Mouse (Mus musculus) midbrain, embryonic 12.5 days (tissue): ENCODE measurements at regions not wholly inside any gene's neighbourhood (a gene's known extent, or its start where the extent isn't known, plus 50 kb on each side); places are given as distances from the start of the nearest gene placed in this dataset.

Source experiments
- ATAC-seq: fragments of 200-750 bp; cut with Nextera tagmentation; 2 replicates; pipeline ENCODE4 v1.8.0; 2017; ENCODE audit warnings: low read depth, moderate TSS enrichment, moderate library complexity; ENCODE audit not compliant: low FRiP score
- H3K27ac ChIP-seq: fragments of 300-500 bp; sonication (generic); replicated peaks from 2 replicates; pipeline ENCODE4 v1.5.1; 2016; ENCODE audit warnings: mild to moderate bottlenecking
- H3K27me3 ChIP-seq: fragments of 300-500 bp; sonication (generic); 2 replicates; pipeline ENCODE4 v1.6.1; 2016; ENCODE audit warnings: mild to moderate bottlenecking
- H3K36me3 ChIP-seq: fragments of 300-500 bp; sonication (generic); 2 replicates; pipeline ENCODE4 v1.6.1; 2016
- H3K4me1 ChIP-seq: fragments of 300-500 bp; sonication (generic); 2 replicates; pipeline ENCODE4 v1.6.1; 2016
- H3K4me2 ChIP-seq: fragments of 300-500 bp; sonication (generic); replicated peaks from 2 replicates; pipeline ENCODE4 v1.6.1; 2016; ENCODE audit warnings: mild to moderate bottlenecking, moderate library complexity
- H3K4me3 ChIP-seq: fragments of 300-500 bp; sonication (generic); 2 replicates; pipeline ENCODE4 v1.5.1; 2016; ENCODE audit warnings: mild to moderate bottlenecking
- H3K9ac ChIP-seq: fragments of 300-500 bp; sonication (generic); replicated peaks from 2 replicates; pipeline ENCODE4 v1.6.1; 2016; ENCODE audit warnings: mild to moderate bottlenecking, moderate library complexity
- H3K9me3 ChIP-seq: fragments of 300-500 bp; sonication (generic); 2 replicates; pipeline ENCODE4 v1.6.1; 2016; ENCODE audit warnings: mild to moderate bottlenecking
- WGBS: fragments of 180-500 bp; shearing (Covaris S2); methylation state at CpG from one replicate; pipeline ENCODE4 v1.1.7; 2016; 5-methylcytosine and 5-hydroxymethylcytosine counted together

DNA sequence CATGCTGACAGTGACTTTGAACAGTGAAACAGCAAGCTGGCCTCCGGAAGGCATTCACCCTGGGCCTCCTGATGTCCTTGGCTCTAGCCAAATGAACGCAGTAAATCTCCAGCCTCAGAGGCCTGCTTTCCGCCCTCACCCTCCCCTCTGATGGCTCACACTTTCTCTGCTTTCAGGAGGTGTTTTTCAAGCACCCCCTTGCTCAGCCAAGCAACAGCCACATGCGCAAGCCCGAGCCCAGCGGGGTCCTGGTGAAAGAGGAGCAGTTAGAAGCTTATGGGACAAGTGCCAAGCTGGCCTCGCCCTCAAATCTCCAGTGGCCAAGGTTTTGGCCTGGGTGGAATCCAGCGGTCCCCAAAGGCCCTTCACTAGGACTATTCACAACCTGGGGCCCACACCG is 109.6 kb upstream of the Zbtb40 start:
- Histone ChIP-seq H3K4me2 (no peak overlapping the region), H3K36me3 (no peaks in the 10 kb centered on the region), H3K9me3 (no peaks in the 10 kb centered on the region), H3K27ac (no peak overlapping the region), H3K4me3 (no peak overlapping the region), H3K9ac (no peak overlapping the region), H3K27me3 (peaks cover 10% of the 10 kb centered on the region), H3K4me1 (no peaks in the 10 kb centered on the region)
- no peak for ATAC-seq
- WGBS = 79% methylated on average over 9 of the region's 9 CpGs

DNA sequence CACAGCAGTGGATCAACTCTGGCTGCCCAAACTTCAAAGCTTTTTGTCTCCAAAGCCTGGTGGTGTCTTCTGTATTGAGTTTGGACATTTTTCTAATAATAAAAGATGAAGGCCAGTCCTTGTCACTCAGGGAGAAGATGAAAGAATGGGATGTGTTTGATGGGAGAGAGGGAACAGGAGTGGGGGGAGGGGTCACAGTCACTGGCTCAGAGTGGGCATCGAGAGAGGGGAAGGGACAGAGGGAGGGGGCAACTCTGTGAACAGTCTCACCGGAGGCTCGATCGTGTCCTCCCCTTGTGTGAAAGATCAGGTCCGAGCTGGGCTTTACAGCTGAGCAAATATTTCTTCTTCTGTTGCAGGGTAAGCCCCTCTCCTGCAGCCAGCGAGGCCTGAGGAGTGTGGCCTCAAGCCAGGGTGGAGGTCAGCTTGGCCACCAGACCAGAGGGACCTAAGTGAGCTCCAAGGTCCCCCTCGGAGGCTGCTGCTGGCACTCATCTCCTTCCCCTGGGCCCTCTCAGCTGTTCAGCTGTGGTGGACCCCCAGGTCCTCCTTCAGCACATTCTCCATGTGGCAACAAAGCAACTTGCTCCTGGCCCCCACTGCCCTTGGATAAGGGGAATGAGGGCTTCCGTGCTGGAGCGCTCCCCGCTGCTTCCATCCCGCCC is 108.0 kb upstream of the Zbtb40 start:
- Histone ChIP-seq H3K27me3 (no peaks in the 10 kb centered on the region; the same call in 1 of the 2 replicates), H3K36me3 (no peaks in the 10 kb centered on the region), H3K4me2 (no peak overlapping the region), H3K9ac (no peak overlapping the region), H3K4me1 (no peaks in the 10 kb centered on the region), H3K9me3 (peaks cover 5% of the 10 kb centered on the region; the same call in 1 of the 2 replicates), H3K4me3 (no peak overlapping the region), H3K27ac (no peak overlapping the region)
- 55% methylated on average over 11 of the region's 11 CpGs for WGBS
- no peak for ATAC-seq

DNA sequence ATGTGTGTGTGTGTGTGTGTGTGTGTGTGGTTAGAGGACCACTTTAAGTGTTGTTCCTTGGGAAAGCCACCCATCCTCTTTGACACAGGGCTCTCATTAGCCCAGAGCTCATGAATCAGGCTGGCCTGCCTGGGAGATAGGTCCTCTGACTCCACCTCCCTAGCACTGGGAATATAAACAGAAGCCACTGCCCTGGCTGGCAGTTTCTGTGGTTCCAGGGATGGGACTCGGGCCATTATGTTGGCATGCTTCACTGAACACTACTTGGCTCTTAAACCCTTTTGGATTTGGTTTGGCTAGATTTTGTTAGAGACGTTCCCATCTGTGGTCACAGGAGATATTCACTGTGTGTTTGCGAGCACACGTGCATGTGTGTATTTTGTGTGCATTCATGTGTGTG is 100.2 kb upstream of the Zbtb40 start:
- WGBS = 87% methylated on average over 4 of the region's 4 CpGs
- no peak overlapping the region for H3K4me3 ChIP-seq
- H3K4me1 ChIP-seq = no peaks in the 10 kb centered on the region
- H3K27me3 ChIP-seq = no peaks in the 10 kb centered on the region
- H3K9me3 ChIP-seq = peaks cover 5% of the 10 kb centered on the region; the same call in 1 of the 2 replicates
- H3K9ac ChIP-seq = no peak overlapping the region
- no peak overlapping the region for H3K4me2 ChIP-seq
- H3K36me3 ChIP-seq = no peaks in the 10 kb centered on the region
- no peak for ATAC-seq
- H3K27ac ChIP-seq = no peak overlapping the region

DNA sequence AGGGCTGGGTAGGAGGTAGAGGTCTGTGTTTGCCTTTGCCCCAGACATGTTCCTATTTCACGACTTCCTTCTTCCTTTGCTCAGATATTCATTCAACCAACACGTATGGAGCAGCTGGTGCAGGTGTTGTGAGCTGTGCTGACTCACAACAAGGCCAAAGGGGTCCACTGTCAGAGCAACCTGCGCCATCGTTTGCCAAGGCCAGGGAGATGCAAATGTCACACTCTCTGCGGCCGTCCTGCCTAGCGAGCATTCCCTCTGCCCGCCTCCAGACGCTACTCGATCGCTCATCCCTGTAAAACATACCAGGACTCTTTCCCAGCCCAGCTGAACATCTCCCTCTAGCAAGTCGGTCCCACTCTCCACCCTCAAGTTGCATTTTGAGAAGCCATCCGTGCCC is 99.2 kb upstream of the Zbtb40 start:
- Histone ChIP-seq H3K4me1 (no peaks in the 10 kb centered on the region), H3K27me3 (no peaks in the 10 kb centered on the region), H3K9me3 (peaks cover 5% of the 10 kb centered on the region; the same call in 1 of the 2 replicates), H3K27ac (no peak overlapping the region), H3K4me2 (no peak overlapping the region), H3K36me3 (no peaks in the 10 kb centered on the region), H3K4me3 (no peak overlapping the region), H3K9ac (no peak overlapping the region)
- no peak for ATAC-seq
- WGBS = 78% methylated on average over 13 of the region's 13 CpGs

DNA sequence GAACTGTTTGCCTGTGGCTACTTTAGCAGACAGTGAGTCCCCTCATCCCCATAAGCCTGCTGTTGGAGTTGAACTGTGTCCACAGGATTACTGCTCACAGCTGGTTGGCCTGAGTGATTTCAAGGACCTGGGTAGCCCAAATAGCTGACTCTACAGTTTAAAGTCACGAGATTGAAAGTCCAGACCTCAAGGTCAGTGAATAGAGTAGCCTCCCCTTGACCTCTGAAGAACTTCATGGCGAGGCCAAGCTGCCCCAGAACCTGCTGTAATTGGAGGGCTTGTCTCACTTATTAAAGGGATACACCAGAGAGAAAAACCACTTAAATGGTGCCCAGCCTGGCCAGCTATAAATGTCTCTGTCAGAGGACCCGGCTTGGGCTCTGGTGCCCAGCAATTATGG is 97.7 kb upstream of the Zbtb40 start:
- Histone ChIP-seq H3K27ac (no peak overlapping the region), H3K4me3 (no peak overlapping the region), H3K36me3 (no peaks in the 10 kb centered on the region), H3K9ac (no peak overlapping the region), H3K4me1 (peaks cover 8% of the 10 kb centered on the region), H3K9me3 (no peaks in the 10 kb centered on the region), H3K27me3 (no peaks in the 10 kb centered on the region), H3K4me2 (no peak overlapping the region)
- WGBS = 68% methylated on average over 3 of the region's 3 CpGs
- ATAC-seq = no peak

DNA sequence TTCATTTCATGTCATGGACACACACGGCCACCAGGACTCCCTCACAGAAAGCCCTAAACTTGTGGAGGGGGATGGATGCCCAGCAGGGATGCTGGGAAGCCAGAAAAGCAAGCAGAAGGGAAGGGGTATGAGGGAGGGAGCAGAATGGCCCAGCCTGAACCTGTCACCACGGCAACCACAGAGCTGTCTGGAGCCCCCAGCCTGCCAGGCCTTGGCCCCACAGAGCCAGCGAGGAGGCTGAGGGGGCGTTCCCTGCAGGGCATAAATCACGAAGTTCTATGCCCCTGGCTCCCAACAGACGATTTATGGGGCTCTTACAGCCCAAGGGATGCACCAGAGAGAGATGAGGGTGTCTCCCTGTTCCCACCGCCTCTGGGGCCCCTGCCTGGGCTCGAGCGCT is 93.7 kb upstream of the Zbtb40 start:
- no peak for ATAC-seq
- H3K9ac ChIP-seq = no peak overlapping the region
- no peak overlapping the region for H3K4me2 ChIP-seq
- no peak overlapping the region for H3K27ac ChIP-seq
- H3K4me3 ChIP-seq = no peak overlapping the region
- no peaks in the 10 kb centered on the region for H3K9me3 ChIP-seq
- H3K27me3 ChIP-seq = no peaks in the 10 kb centered on the region
- 29% methylated on average over 9 of the region's 9 CpGs for whole genome bisulfite sequencing
- H3K4me1 ChIP-seq = peaks cover 8% of the 10 kb centered on the region
- no peaks in the 10 kb centered on the region for H3K36me3 ChIP-seq

DNA sequence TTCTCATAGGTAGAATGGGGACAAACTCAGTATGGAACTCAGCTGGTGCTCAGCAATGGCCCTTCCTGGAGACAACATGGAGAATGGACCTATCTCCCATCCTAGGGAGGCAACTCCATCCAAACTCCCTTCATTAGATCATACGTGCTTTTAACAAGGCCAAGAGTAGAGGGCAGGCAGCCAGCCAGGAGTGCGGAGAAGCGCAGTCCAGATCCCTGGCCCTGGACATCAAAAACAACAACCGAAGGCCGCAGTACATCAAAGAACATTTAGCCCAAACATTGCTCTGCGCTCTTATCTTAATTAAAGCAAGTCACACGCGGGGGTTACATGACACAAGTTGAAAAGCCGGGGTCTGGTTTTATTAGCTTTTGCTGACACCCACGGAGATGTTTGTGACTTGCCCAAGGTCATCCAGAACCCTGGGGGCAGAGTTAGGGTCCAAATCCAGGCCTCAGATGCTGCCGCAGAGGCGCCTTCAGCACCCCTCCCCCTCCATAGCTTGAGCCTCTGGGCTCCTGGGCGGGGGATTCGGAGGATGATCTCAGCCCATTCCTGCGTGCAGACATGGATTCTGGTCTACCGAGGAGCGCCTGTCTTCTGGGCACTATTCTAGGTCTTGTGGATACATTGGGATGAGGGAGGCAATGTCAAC is 90.6 kb upstream of the Zbtb40 start:
- WGBS = 77% methylated on average over 17 of the region's 17 CpGs
- Histone ChIP-seq H3K27me3 (no peaks in the 10 kb centered on the region), H3K4me2 (no peak overlapping the region), H3K9me3 (no peaks in the 10 kb centered on the region), H3K9ac (no peak overlapping the region), H3K4me1 (peaks cover 11% of the 10 kb centered on the region), H3K36me3 (no peaks in the 10 kb centered on the region), H3K4me3 (no peak overlapping the region), H3K27ac (no peak overlapping the region)
- no peak for ATAC-seq

DNA sequence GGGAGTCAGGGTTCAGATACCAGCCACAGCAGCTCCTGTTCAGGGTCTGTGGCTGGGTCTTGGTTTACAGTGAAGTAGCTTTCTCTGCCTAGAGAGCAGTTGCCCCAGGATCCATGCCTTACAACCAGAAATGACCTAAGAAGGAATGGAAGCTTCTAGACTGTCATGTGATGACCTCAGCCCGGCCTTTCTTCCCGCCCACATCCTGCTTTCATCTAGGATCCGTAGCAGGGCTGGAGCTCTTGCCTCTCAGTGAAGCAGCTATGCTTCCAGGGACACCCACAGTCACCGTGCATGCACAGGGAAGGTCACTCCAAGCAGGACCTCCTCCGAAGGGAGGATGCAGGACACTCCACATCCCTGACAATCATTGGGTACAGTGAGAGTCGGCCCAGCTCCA is 89.5 kb upstream of the Zbtb40 start:
- no peaks in the 10 kb centered on the region for H3K27me3 ChIP-seq
- no peak overlapping the region for H3K4me2 ChIP-seq
- H3K9ac ChIP-seq = no peak overlapping the region
- H3K4me1 ChIP-seq = peaks cover 16% of the 10 kb centered on the region
- no peaks in the 10 kb centered on the region for H3K36me3 ChIP-seq
- 82% methylated on average over 6 of the region's 6 CpGs for WGBS
- H3K9me3 ChIP-seq = no peaks in the 10 kb centered on the region
- no peak overlapping the region for H3K4me3 ChIP-seq
- ATAC-seq = no peak
- no peak overlapping the region for H3K27ac ChIP-seq

DNA sequence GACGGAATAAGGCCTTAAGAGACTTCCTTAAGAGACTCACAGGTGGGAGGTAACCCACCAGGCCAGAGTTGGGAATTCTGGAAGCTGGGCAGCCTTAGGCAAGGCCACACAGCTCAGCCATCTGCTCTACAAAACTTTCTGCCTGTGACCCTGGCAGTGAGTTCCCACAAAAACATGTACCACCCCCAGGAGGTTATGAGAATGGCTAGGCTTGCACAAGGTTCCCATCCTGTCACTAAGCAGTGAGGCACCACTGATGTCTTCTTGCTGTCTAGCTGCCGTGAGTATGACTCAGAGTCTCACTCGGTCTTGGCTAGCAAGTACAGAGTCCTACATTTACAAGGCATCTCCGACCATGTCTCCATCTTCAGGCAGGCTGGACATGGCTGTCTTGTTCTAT is 87.7 kb upstream of the Zbtb40 start:
- H3K4me2 ChIP-seq = no peak overlapping the region
- no peak overlapping the region for H3K9ac ChIP-seq
- H3K27me3 ChIP-seq = no peaks in the 10 kb centered on the region
- WGBS = 86% methylated on average over 4 of the region's 4 CpGs
- H3K27ac ChIP-seq = no peak overlapping the region
- peaks cover 8% of the 10 kb centered on the region; the same call in 1 of the 2 replicates for H3K4me1 ChIP-seq
- no peaks in the 10 kb centered on the region for H3K9me3 ChIP-seq
- H3K36me3 ChIP-seq = no peaks in the 10 kb centered on the region
- H3K4me3 ChIP-seq = no peak overlapping the region
- no peak for ATAC-seq

DNA sequence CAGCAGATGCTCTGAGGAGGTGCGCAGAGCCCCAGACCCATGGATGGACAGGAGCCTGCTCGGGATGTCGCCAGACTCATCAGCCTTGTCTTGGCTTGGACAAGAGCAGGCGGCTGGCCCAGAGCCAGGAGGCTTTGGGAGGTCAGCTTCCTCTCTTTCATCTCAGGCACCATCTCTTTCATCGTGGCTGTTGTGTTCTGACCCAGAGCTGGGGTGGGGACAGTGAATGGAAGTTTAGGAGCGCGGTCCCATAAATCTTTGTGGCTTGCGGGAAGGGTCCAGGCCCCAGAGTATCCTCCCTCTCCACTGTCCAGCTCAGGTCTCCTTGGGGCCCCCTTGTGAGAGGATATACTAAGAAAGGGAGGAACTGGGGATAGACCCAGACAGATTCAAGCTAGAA is 87.2 kb upstream of the Zbtb40 start:
- no peak for ATAC-seq

DNA sequence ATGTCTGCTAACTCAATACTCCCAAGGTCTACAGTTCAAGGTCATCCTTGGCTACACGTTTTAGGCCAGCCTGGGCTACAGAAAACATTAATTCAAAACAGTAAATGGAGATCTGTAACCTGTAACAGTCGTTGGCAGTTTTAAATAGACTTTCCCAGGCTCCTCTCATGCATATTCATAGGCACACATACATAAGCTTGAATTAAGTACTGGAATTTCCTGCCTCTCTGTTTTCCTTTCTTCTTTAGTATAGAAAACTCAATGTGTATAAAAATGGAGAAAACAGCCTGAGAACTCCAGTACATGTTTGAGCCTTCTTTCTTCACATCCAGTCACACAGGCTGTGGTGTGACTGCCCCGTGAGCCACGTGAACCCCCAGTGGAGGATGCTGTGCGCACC is 86.0 kb upstream of the Zbtb40 start:
- Histone ChIP-seq H3K4me3 (no peak overlapping the region), H3K4me2 (no peak overlapping the region), H3K9ac (no peak overlapping the region), H3K27ac (no peak overlapping the region), H3K36me3 (no peaks in the 10 kb centered on the region), H3K4me1 (peaks cover 8% of the 10 kb centered on the region; the same call in 1 of the 2 replicates), H3K27me3 (no peaks in the 10 kb centered on the region), H3K9me3 (no peaks in the 10 kb centered on the region)
- WGBS = 50% methylated on average over 5 of the region's 5 CpGs
- ATAC-seq = no peak

More for the DNA sequence above, 87.2 kb upstream of the Zbtb40 start:
- Histone ChIP-seq H3K9ac (no peak overlapping the region), H3K4me3 (no peak overlapping the region), H3K4me2 (no peak overlapping the region), H3K36me3 (no peaks in the 10 kb centered on the region), H3K9me3 (no peaks in the 10 kb centered on the region), H3K4me1 (peaks cover 8% of the 10 kb centered on the region; the same call in 1 of the 2 replicates), H3K27ac (no peak overlapping the region), H3K27me3 (no peaks in the 10 kb centered on the region)
- WGBS = 78% methylated on average over 8 of the region's 8 CpGs

DNA sequence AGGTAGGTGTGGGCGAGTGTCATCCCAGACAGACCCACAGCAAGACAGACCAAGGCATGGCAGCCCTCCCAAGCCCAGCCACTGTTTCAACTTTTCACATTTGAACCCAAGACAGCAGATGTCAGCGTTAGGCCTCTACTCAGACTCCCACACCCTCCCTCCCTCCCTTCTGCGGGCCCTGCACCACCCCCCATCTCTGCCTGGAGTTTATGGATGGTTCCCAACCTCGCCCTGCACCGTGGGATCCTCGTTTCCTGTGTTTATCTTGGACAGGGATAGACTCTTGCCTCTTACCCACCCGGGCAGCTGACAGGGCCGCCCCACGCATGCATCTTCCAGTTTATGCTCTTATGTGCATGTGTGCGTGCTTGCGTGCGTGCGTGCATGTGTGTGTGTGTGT is 85.2 kb upstream of the Zbtb40 start:
- 74% methylated on average over 13 of the region's 13 CpGs for WGBS
- H3K9ac ChIP-seq = no peak overlapping the region

More for the DNA sequence above, 85.2 kb upstream of the Zbtb40 start:
- ATAC-seq = no peak
- no peak overlapping the region for H3K4me3 ChIP-seq
- no peaks in the 10 kb centered on the region for H3K27me3 ChIP-seq
- H3K9me3 ChIP-seq = no peaks in the 10 kb centered on the region
- H3K4me2 ChIP-seq = no peak overlapping the region
- H3K36me3 ChIP-seq = no peaks in the 10 kb centered on the region
- H3K4me1 ChIP-seq = peaks cover 8% of the 10 kb centered on the region; the same call in 1 of the 2 replicates
- no peak overlapping the region for H3K27ac ChIP-seq
